Mouse (Mus musculus): ENCODE measurements around the gene Mlxipl. TPM values are rescaled to one million over a fixed set of nuclear protein-coding genes. Genes with fewer than 3 reads are reported as not detected.
A peak's percentile ranks its signal among the peaks of the same experiment; 100 is the strongest.

Gene Mlxipl
- total and polyA plus RNA-seq, 2 experiments: 198 to 617 TPM

DNA sequence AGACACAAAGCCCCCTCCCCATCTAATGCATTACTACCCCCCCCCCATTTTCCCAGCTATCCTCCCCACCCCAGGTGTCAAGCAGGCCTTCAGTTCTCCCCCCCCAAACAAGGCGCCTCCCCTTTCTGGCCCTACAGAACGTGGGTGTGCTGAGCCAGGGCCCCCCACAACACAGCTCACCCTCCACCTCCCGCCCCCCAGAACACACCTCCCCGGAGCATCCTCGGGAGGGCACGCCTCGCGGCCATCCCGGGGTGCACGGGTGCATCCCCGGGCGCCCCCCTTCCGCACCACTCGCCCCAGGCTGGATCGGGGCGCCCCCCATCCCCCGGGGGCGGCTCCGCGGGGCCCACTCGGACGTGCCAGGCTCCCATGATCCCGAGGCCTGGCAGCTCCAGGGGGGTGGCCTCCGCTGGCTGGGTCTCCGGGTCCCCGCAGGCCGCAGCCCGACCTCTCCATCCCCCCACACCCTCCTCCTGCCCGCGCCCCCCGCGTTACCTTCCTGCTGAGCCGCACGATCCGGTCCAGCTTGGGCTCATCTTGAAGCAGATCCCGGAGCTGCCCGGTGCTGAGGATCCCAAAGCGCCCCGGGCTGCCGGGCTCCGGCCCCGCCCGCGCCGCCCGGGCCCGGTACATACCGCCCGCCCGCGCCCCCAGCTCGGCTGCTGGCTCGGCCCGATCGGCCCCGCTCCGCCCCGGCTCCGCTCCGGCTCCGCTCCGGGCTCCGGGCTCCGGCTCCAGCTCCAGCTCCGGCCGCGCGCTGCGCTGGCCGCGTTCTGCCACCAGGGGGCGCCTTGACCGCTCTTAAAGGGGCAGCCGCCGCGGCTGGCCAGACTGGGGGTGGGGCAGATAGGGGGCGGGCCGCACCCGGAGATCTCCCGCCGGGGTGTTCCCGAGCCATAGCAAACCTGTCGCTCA, 11.9 kb upstream of the Mlxipl start, which contains the start of gene Vps37d:
Gene Vps37d, minus strand, starts transcription at position 703 of the 918 bp plus-strand sequence.
- TF ChIP-seq POLR2A (IDR thresholded peaks at IDR 0.05; ENCODE audit: extremely low read depth, insufficient read depth, low read length) (no peak), CTCF (IDR thresholded peaks at IDR 0.05; ENCODE audit: low read depth, low read length) (peak; percentile 80)

DNA sequence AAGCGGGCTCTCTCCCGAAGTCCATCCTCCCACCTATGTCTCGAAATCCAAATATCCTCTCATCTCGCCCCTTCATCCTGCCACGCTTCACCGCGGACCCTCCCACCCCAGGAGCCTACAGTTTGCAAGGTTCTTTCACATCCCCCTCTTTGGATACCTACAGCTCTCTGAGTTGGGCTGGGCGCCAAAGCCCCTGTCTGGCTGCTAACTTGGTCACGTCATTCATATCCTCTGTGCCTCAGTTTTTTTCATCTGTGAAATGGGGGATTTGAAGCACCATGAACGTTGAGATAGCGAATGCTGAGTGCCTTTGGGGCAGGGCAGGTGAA, 11.2 kb upstream of the Mlxipl start:
- TF ChIP-seq CTCF (IDR thresholded peaks at IDR 0.05; ENCODE audit: low read depth, low read length): no peak
- no peak for TF ChIP-seq POLR2A (IDR thresholded peaks at IDR 0.05; ENCODE audit: extremely low read depth, insufficient read depth, low read length)
- H3K79me2 ChIP-seq (ENCODE audit: control insufficient read depth, insufficient read depth, low read length): no peaks in the 10 kb centered on the region
- peak overlapping the region; percentile 32; the same call in 1 of the 2 replicates for H3K4me3 ChIP-seq (ENCODE audit: insufficient read depth, low read depth, low read length)
- H3K27ac ChIP-seq (replicated peaks; ENCODE audit: insufficient read depth, low read depth, low read length): no peak overlapping the region
- no peak for DNase-seq (ENCODE audit: extremely low read depth, low read depth, low spot score)
- H3K36me3 ChIP-seq (ENCODE audit: control insufficient read depth, insufficient read depth, low read length): no peaks in the 10 kb centered on the region
- H3K27me3 ChIP-seq (ENCODE audit: control insufficient read depth, insufficient read depth, low read length): no peaks in the 10 kb centered on the region
- H3K4me1 ChIP-seq (ENCODE audit: control insufficient read depth, insufficient read depth, low read length): peaks cover 7% of the 10 kb centered on the region
- H3K9ac ChIP-seq (ENCODE audit: low read depth, low read length): peak overlapping the region; percentile 29
- WGBS: 3% methylated on average over 11 of the region's 11 CpGs

More for the DNA sequence above, 11.9 kb upstream of the Mlxipl start, which contains the start of gene Vps37d:
- Histone ChIP-seq H3K9ac (ENCODE audit: low read depth, low read length) (peak within 1 kb of the TSS; percentile 90), H3K27me3 (ENCODE audit: control insufficient read depth, insufficient read depth, low read length) (no peaks in the 10 kb centered on the region), H3K27ac (replicated peaks; ENCODE audit: insufficient read depth, low read depth, low read length) (no peak within 1 kb of the TSS), H3K4me1 (ENCODE audit: control insufficient read depth, insufficient read depth, low read length) (peaks cover 7% of the 10 kb centered on the region), H3K4me3 (ENCODE audit: insufficient read depth, low read depth, low read length) (peak within 1 kb of the TSS; percentile 70), H3K79me2 (ENCODE audit: control insufficient read depth, insufficient read depth, low read length) (no peaks in the 10 kb centered on the region), H3K36me3 (ENCODE audit: control insufficient read depth, insufficient read depth, low read length) (no peaks in the 10 kb centered on the region)
- peak; percentile 37 for DNase-seq (ENCODE audit: extremely low read depth, low read depth, low spot score)
- WGBS: 2% methylated on average over 77 of the region's 83 CpGs

- Histone ChIP-seq H3K27ac (replicated peaks; ENCODE audit: insufficient read depth, low read depth, low read length) (no peak overlapping the region), H3K4me3 (ENCODE audit: insufficient read depth, low read depth, low read length) (no peak overlapping the region), H3K36me3 (ENCODE audit: control insufficient read depth, insufficient read depth, low read length) (no peaks in the 10 kb centered on the region), H3K27me3 (ENCODE audit: control insufficient read depth, insufficient read depth, low read length) (no peaks in the 10 kb centered on the region), H3K4me1 (ENCODE audit: control insufficient read depth, insufficient read depth, low read length) (peaks cover 7% of the 10 kb centered on the region), H3K9ac (ENCODE audit: low read depth, low read length) (no peak overlapping the region), H3K79me2 (ENCODE audit: control insufficient read depth, insufficient read depth, low read length) (no peaks in the 10 kb centered on the region)
- TF ChIP-seq CTCF (IDR thresholded peaks at IDR 0.05; ENCODE audit: low read depth, low read length): no peak
- no peak for TF ChIP-seq POLR2A (IDR thresholded peaks at IDR 0.05; ENCODE audit: extremely low read depth, insufficient read depth, low read length)
- WGBS: 100% methylated on average over 2 of the region's 2 CpGs
- DNase-seq (ENCODE audit: extremely low read depth, low read depth, low spot score): no peak
These were observed 10.1 kb upstream of the Mlxipl start for GRCm38 (mm10) chr5:135079578-135079977.

GRCm38 (mm10) chr5:135080539-135080938, 9.2 kb upstream of the Mlxipl start:
- peak; percentile 63 for DNase-seq (ENCODE audit: extremely low read depth, low read depth, low spot score)
- Histone ChIP-seq H3K27me3 (ENCODE audit: control insufficient read depth, insufficient read depth, low read length) (no peaks in the 10 kb centered on the region), H3K27ac (replicated peaks; ENCODE audit: insufficient read depth, low read depth, low read length) (no peak overlapping the region), H3K36me3 (ENCODE audit: control insufficient read depth, insufficient read depth, low read length) (no peaks in the 10 kb centered on the region), H3K4me3 (ENCODE audit: insufficient read depth, low read depth, low read length) (no peak overlapping the region), H3K79me2 (ENCODE audit: control insufficient read depth, insufficient read depth, low read length) (no peaks in the 10 kb centered on the region), H3K4me1 (ENCODE audit: control insufficient read depth, insufficient read depth, low read length) (peaks cover 7% of the 10 kb centered on the region), H3K9ac (ENCODE audit: low read depth, low read length) (no peak overlapping the region)
- WGBS: 64% methylated on average over 5 of the region's 5 CpGs
- TF ChIP-seq CTCF (IDR thresholded peaks at IDR 0.05; ENCODE audit: low read depth, low read length): no peak
- TF ChIP-seq POLR2A (IDR thresholded peaks at IDR 0.05; ENCODE audit: extremely low read depth, insufficient read depth, low read length): no peak

DNA sequence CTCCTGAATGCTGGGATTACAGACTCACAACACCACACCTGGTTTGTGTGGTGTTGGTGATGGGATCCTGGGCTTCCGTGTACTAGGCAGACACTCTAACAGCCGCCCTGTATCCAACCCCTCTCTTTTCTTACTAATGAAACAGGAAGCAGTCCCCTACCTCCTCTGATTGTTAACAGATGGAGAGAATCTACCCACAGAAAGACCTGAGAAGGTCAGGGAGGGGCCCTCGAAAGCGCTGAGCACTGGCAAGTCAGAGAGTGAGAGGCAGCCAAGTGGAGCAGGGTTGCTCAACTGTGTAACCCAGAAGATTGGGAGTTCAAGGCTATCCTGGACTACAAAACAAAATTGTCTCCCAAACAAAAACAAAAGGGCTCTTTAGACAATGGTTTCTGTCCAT, 2.8 kb upstream of the Mlxipl start:
- DNase-seq (ENCODE audit: extremely low read depth, low read depth, low spot score): peak; percentile 55
- no peak overlapping the region for H3K4me3 ChIP-seq (ENCODE audit: insufficient read depth, low read depth, low read length)
- H3K9ac ChIP-seq (ENCODE audit: low read depth, low read length): no peak overlapping the region
- H3K4me1 ChIP-seq (ENCODE audit: control insufficient read depth, insufficient read depth, low read length): peaks cover 9% of the 10 kb centered on the region
- 47% methylated on average over 4 of the region's 4 CpGs for WGBS
- no peaks in the 10 kb centered on the region for H3K27me3 ChIP-seq (ENCODE audit: control insufficient read depth, insufficient read depth, low read length)
- no peak overlapping the region for H3K27ac ChIP-seq (replicated peaks; ENCODE audit: insufficient read depth, low read depth, low read length)
- H3K79me2 ChIP-seq (ENCODE audit: control insufficient read depth, insufficient read depth, low read length): peaks cover 16% of the 10 kb centered on the region; the same call in 1 of the 2 replicates
- H3K36me3 ChIP-seq (ENCODE audit: control insufficient read depth, insufficient read depth, low read length): no peaks in the 10 kb centered on the region
- no peak for TF ChIP-seq POLR2A (IDR thresholded peaks at IDR 0.05; ENCODE audit: extremely low read depth, insufficient read depth, low read length)

DNA sequence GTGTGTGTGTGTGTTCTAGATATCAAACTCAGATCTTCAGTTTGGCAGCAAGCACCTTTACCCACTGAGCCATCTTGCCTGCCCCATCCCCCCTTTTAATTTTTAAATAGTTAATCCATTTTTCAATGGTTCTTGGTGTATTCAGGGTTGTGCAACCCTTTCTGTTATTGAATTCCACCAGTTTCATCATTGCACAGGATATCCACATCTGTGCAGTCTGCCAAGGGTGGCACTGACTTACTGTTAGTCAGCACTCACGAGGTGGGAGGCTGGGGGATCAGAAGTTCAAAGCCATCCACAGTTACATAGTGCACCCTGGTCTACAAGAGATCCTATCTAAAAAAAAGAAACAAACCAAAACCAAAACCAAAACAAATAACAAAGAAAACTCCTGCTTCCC, 11.3 kb downstream of the Mlxipl start:
- H3K79me2 ChIP-seq (ENCODE audit: control insufficient read depth, insufficient read depth, low read length): peaks cover 8% of the 10 kb centered on the region
- peaks cover 33% of the 10 kb centered on the region for H3K4me1 ChIP-seq (ENCODE audit: control insufficient read depth, insufficient read depth, low read length)
- no peak for TF ChIP-seq POLR2A (IDR thresholded peaks at IDR 0.05; ENCODE audit: extremely low read depth, insufficient read depth, low read length)
- no peaks in the 10 kb centered on the region for H3K27me3 ChIP-seq (ENCODE audit: control insufficient read depth, insufficient read depth, low read length)
- no peak overlapping the region for H3K9ac ChIP-seq (ENCODE audit: low read depth, low read length)
- H3K27ac ChIP-seq (replicated peaks; ENCODE audit: insufficient read depth, low read depth, low read length): peak overlapping the region; percentile 55; the same call in 1 of the 2 replicates
- no peaks in the 10 kb centered on the region for H3K36me3 ChIP-seq (ENCODE audit: control insufficient read depth, insufficient read depth, low read length)
- DNase-seq (ENCODE audit: extremely low read depth, low read depth, low spot score): peak; percentile 100
- WGBS: 10% methylated on average over 1 of the region's 1 CpGs
- no peak overlapping the region for H3K4me3 ChIP-seq (ENCODE audit: insufficient read depth, low read depth, low read length)

All from liver, adult 2 months (tissue).